Mouse (Mus musculus): ENCODE results near the gene Tcea3.

Gene Tcea3

DNA sequence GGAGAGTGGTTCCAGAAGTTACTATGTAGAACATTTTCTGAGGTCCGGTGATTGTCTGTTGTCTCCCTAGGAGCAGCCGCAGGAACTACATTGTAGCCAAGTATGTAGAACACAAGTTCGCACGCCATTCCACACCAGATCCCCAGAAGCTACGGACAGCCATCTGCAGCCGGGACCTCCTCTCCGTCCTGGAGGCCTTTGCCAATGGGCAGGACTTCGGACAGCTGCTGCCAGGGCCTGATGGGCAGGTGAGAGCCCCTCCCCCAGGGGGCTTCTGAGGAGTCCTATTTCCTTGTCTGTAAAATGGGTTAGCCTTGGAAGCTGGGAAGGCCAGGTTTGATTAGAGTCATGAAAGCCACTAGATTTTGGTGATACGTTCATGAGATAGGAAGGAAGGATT, 8.4 kb upstream of the Tcea3 start:
- no peak for DNase-seq (ENCODE audit: low read depth, low spot score)

GRCm38 (mm10) chr4:136239622-136240021, 7.9 kb upstream of the Tcea3 start:
- peak; percentile 61 for DNase-seq (ENCODE audit: low read depth, low spot score)

GRCm38 (mm10) chr4:136240123-136240522, 7.4 kb upstream of the Tcea3 start:
- no peak for DNase-seq (ENCODE audit: low read depth, low spot score)

DNA sequence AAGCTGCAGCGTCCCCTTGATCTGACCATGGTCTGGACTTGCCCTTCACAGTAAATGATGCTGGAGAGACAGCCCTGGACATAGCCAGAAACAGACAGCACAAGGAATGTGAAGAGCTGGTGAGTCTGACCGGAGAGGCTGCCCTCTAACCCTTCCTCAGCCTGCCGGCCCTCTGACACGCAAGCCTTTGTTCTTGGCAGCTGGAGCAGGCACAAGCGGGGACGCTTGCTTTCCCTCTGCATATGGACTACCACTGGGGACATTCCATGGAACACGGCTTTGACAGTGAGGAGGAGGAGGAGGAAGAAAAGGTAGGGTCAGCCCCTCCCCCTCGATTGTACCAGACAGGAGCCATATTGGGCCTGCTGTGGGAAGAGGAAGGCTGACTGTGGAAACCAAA, 6.6 kb upstream of the Tcea3 start:
- DNase-seq (ENCODE audit: low read depth, low spot score) = no peak

DNA sequence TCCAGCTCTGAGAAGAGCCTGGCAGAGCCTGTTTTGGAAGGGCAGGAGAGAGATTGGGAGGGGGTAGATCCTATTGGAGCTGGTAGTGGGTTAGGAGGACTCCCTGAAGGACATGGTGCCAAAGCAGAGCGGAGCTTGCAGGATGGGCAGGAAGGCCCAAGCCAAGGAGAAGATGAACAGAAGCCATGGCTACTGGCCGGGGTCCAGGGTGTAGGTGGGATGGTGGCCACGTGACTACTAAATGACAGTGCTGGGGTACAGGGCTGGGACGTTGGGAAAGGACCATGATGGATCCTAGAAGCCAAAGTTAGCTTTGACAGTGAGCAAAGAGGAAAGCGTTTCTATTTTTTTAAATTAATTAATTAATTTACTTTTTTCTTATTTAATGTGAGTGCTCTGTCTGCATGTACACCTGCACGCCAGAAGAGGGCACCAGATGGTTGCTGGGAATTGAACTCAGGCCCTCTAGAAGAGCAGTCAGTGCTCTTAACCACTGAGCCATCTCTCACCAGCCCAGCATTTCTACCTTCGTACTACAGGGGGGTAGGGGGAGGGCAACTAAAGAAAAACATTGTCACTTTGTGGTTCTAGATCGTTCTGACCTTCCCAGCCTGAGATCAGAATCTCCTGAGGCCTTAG, 5.3 kb upstream of the Tcea3 start:
- DNase-seq (ENCODE audit: low read depth, low spot score) = no peak

GRCm38 (mm10) chr4:136242728-136243127, 4.8 kb upstream of the Tcea3 start:
- DNase-seq (ENCODE audit: low read depth, low spot score) = no peak

DNA sequence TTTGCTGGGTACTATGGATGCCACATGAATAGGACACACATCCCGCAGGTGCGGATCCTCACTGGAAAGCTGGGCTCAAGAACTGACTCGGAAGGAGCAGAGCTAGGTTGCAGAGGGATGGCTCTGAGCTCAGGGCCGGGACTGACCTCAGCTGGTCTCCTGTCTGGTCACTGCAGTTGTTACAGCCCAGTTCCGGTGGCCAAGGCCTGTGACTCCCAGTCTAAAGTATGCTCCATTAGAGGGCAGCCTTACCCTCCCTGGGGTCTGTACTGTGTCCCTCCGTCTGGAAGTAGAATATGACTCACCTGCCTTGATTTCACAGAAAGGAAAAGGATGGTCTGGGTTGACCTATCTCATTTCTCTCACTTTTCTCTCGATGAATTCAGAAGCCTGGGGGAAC, 3.3 kb upstream of the Tcea3 start:
- DNase-seq (ENCODE audit: low read depth, low spot score) = no peak

DNA sequence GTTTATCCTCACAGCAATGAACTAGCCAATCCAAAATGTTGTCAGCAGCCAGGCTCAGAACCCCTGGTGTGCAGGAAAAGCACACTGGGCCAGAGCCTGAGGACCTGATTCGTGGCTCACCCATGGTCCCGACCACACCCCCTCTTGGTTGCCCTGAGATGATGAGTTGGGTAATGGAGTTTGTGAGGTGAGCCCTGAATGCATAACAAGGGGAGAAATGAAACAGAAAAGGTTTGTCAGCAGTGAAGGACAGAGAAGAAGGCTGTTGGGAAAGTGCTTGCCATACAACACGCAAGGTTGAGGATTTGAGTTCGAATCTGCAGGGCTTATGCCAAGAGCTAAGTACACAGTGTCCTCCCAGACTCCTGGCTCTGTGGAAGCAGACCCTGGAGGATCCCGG, 1.8 kb upstream of the Tcea3 start:
- DNase-seq (ENCODE audit: low read depth, low spot score) = no peak

DNA sequence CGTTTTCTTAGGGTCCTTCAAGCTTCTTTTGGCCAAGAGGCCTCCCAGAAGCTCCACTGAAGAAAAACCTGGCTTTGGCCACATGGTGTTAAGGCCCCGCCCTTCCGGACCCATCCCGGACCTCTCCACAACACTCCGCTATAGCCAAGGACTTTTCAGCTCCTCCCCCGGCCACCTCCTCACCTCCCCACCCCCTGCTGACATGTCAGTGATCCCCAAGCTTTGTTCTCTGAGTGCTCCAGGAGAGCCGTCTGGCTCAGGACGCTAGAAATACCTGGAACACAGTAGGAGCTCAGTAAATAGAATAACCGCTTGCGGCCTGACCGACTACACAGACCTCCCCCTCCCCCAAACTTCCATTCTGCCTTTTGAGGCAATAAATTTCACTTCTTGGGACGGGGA, 960 bp upstream of the Tcea3 start:
- no peak for DNase-seq (ENCODE audit: low read depth, low spot score)

GRCm38 (mm10) chr4:136247386-136247728, 172 bp upstream of the Tcea3 start:
- no peak for DNase-seq (ENCODE audit: low read depth, low spot score)

GRCm38 (mm10) chr4:136248464-136249331, 1.2 kb downstream of the Tcea3 start:
- no peak for DNase-seq (ENCODE audit: low read depth, low spot score)

GRCm38 (mm10) chr4:136249332-136249647, 1.8 kb downstream of the Tcea3 start:
- DNase-seq (ENCODE audit: low read depth, low spot score) = no peak

GRCm38 (mm10) chr4:136249780-136250179, 2.3 kb downstream of the Tcea3 start:
- no peak for DNase-seq (ENCODE audit: low read depth, low spot score)

DNA sequence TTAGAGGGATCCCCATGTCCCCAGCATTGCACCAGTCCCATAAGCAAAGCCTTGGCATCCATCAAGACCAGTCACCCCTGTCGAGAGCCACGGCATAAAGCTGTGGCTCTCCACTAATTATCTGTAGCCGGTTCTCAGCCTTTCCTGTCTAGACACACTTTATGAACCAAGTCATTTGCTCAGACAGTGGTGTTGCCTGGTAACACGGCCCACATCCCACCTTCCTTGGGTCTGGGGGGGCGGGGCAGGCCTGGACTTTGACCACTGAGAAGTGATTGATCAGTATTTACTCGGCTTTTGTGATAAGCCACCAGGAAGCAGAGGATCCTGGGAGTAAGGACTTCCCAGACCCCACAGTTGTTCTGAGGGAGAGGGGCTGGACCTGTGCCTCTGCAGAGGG, 8.4 kb downstream of the Tcea3 start:
- no peak for DNase-seq (ENCODE audit: low read depth, low spot score)

DNA sequence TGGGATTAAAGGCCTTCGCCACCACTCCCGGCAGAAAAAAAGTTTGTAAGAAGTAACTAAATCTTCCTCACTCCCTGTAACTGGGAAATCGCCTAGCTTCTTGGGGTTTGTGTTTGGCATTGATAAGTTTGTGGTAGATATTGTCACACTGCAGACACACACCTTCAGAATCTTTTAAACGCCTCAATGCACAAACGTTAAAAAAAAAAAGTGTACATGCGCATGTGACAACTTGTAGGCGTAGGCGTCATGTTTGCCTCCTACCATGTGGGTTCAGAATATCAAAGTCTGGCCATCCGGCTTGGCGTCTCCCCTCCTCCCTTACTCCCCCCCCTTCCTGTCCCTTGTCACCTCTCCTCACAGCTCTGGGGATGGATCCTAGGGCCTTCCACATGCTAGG, 9.2 kb downstream of the Tcea3 start:
- no peak for DNase-seq (ENCODE audit: low read depth, low spot score)

- no peak for DNase-seq (ENCODE audit: low read depth, low spot score)
These were observed 12.4 kb downstream of the Tcea3 start for GRCm38 (mm10) chr4:136259916-136260315.

DNA sequence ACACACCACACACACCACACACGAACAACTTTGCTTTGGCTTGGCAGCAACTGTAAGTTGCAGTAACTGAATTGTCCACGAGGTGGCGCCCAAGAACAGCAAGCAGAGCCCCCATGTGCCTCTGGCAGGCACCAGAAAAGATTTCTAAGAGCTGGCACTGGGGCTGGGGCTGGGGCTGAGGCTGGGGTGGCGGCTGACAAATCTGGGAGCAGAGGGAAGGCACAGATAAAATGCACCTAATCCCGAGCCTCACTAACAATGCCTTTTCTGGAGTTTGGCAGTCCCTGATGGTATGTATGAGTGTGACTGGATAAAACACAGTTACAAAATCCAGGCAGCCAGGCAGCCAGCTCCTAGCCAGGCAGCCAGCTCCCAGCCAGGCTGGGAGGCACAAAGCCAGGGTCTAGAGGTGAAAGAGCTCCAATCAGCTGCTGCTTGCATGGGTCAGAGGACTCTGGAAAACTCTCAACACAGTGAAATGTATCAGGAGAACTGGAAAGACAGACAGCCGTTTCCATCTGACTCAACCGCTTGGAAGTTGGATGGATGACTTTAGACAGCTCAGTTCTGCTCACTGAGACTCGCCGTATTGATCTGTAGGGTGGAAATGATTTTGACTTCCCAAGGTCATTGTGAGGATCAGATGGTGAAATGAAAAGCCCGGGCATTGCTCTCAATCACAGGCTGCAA, 13.1 kb downstream of the Tcea3 start:
- DNase-seq (ENCODE audit: low read depth, low spot score) = peak; percentile 72

- DNase-seq (ENCODE audit: low read depth, low spot score) = no peak
These were observed 14.4 kb downstream of the Tcea3 start for GRCm38 (mm10) chr4:136261912-136262311.

DNA sequence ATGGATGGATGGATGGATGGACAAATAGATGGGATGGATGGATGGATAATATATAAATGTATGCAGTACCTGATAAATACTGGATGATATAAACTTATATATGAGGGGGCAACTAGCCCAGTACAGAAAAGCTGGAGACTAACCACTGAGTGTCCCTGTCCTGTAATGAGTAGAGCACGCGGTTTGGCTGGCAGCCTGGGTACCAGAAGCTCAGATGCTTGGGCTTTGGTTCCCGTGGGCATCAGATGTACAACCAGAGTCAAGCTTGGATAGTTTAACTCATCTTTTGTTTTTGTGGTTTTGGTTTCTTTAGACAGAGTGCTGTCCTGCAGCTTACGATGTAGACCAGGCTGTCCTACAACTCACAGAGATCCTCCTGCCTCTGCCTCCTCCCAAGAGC, 16.0 kb downstream of the Tcea3 start:
- no peak for DNase-seq (ENCODE audit: low read depth, low spot score)

- no peak for DNase-seq (ENCODE audit: low read depth, low spot score)
These were observed 19.3 kb downstream of the Tcea3 start for GRCm38 (mm10) chr4:136266716-136267343.

DNA sequence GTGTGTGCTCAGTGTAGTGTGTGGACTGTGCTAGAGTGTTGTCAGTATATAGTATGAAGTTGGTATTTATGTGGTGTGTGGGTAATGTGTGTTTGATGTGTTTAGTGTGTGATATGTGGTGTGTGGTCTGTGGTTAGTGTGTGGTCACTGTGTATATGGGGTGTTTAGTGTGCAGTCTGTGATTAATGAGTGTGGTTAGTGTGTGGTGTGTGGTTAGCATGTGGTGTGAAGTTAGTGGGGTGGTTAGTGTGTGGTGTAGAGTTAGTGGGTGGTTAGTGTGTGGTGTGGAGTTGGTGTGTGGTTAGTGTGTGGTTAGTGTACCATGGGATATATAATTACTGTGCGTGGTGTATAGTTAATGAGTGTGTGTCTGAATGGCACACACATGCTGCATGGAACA, 21.4 kb downstream of the Tcea3 start:
- no peak for DNase-seq (ENCODE audit: low read depth, low spot score)

- no peak for DNase-seq (ENCODE audit: low read depth, low spot score)
These were observed 23.1 kb downstream of the Tcea3 start for GRCm38 (mm10) chr4:136270648-136271047.
